Mouse (Mus musculus) stomach, postnatal 0 days (tissue): Measurements from ENCODE around the gene Larp7. TPM values are rescaled to one million over a fixed set of nuclear protein-coding genes. Genes with fewer than 3 reads are reported as not detected.

ENCODE experiments used
- ATAC-seq: fragments of 200-750 bp; cut with Nextera tagmentation; 2 replicates; pipeline ENCODE4 v1.8.0; 2017; ENCODE audit not compliant: low FRiP score, low TSS enrichment
- DNase-seq: peaks from one replicate; pipeline ENCODE4 v3.0.0-alpha.2; 2016; ENCODE audit warnings: low spot score
- H3K27ac ChIP-seq: fragments of 300-500 bp; sonication (generic); replicated peaks from 2 replicates; pipeline ENCODE4 v1.5.1; 2014; ENCODE audit warnings: mild to moderate bottlenecking, control low read depth
- H3K27me3 ChIP-seq: fragments of 300-500 bp; sonication (generic); 2 replicates; pipeline ENCODE4 v1.6.1; 2014; ENCODE audit warnings: low read length; ENCODE audit not compliant: control insufficient read depth, insufficient read depth
- H3K36me3 ChIP-seq: fragments of 300-500 bp; sonication (generic); 2 replicates; pipeline ENCODE4 v1.6.1; 2014; ENCODE audit warnings: low read length, mixed read lengths; ENCODE audit not compliant: control insufficient read depth, insufficient read depth
- H3K4me1 ChIP-seq: fragments of 300-500 bp; sonication (generic); replicated peaks from 2 replicates; pipeline ENCODE4 v1.6.1; 2014; ENCODE audit warnings: antibody characterized with exemption; ENCODE audit not compliant: control insufficient read depth, insufficient read depth
- H3K4me2 ChIP-seq: fragments of 300-500 bp; sonication (generic); replicated peaks from 2 replicates; pipeline ENCODE4 v1.6.1; 2014; ENCODE audit warnings: low read depth, mild to moderate bottlenecking, control low read depth, moderate library complexity
- H3K4me3 ChIP-seq: fragments of 300-500 bp; sonication (generic); 2 replicates; pipeline ENCODE4 v1.5.1; 2014; ENCODE audit warnings: low read depth, low read length, control low read depth
- H3K9ac ChIP-seq: fragments of 300-500 bp; sonication (generic); 2 replicates; pipeline ENCODE4 v1.6.1; 2014; ENCODE audit warnings: mild to moderate bottlenecking, low read length, control low read depth, mixed read lengths
- H3K9me3 ChIP-seq: fragments of 300-500 bp; sonication (generic); 2 replicates; pipeline ENCODE4 v1.6.1; 2016; ENCODE audit warnings: low read length; ENCODE audit not compliant: control insufficient read depth
- CTCF ChIP-seq: IDR thresholded peaks from 2 replicates; pipeline ENCODE4 v1.5.1; 2016; ENCODE audit warnings: antibody characterized with exemption, low read depth, mild to moderate bottlenecking, moderate library complexity
- EP300 ChIP-seq: optimal IDR thresholded peaks from 2 replicates; pipeline ENCODE3; 2016; ENCODE audit warnings: antibody characterized with exemption
- WGBS: fragments of 180-500 bp; shearing (Covaris S2); extraction: QIAGEN DNeasy Blood & Tissue Kit; methylation state at CpG from one replicate; pipeline ENCODE4 v1.1.7; 2014; 5-methylcytosine and 5-hydroxymethylcytosine counted together
- polyA plus RNA-seq: library from polyadenylated mRNA; unstranded; fragments of >200 nt; fragmentation: Nextera tagmentation; extraction: Ambion mirVana; gene quantifications from 2 replicates; pipeline ENCODE4 v1.2.1, GENCODE M21; 2015

Larp7 gene
- polyA plus RNA-seq, 1 experiment from 2014 or later, result 23.3 TPM

DNA sequence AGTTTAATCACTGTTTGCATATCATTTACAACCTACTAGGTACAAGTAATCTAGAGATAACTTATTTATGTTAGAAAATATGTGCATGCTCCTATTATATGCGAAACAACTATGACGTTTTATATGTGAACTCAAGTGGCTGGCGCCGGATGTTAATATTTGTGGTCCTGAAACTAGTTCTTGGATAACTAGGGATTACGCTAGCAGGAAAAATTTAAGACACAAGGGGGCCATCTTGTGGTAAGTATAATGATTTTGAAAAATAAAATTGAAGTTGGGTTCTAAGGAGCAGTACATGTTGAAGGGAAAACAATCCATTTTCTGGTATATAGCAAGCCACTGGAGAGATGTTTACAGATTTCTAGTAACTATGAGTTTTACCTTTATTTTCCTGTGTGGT lies 1.6 kb upstream of the Larp7 start:
- H3K4me3 ChIP-seq, result peak overlapping the region; percentile 12; the same call in 1 of the 2 replicates
- no peak overlapping the region for H3K9ac ChIP-seq
- no peaks in the 10 kb centered on the region for H3K4me1 ChIP-seq
- WGBS, result 23% methylated on average over 5 of the region's 5 CpGs
- H3K4me2 ChIP-seq, result peak overlapping the region; percentile 77; the same call in 1 of the 2 replicates
- TF ChIP-seq EP300 (no peak), CTCF (peak; percentile 63)
- no peak for DNase-seq
- no peaks in the 10 kb centered on the region for H3K9me3 ChIP-seq
- no peaks in the 10 kb centered on the region for H3K27me3 ChIP-seq
- ATAC-seq, result no peak
- 0 out of 2 replicates have a peak, but pooled peaks cover 2% of the 10 kb centered on the region for H3K36me3 ChIP-seq
- no peak overlapping the region for H3K27ac ChIP-seq

GRCm38 (mm10) chr3:127553720-127554043 lies 533 bp upstream of the Larp7 start:
- peak overlapping the region; percentile 53; the same call in 1 of the 2 replicates for H3K27ac ChIP-seq

DNA sequence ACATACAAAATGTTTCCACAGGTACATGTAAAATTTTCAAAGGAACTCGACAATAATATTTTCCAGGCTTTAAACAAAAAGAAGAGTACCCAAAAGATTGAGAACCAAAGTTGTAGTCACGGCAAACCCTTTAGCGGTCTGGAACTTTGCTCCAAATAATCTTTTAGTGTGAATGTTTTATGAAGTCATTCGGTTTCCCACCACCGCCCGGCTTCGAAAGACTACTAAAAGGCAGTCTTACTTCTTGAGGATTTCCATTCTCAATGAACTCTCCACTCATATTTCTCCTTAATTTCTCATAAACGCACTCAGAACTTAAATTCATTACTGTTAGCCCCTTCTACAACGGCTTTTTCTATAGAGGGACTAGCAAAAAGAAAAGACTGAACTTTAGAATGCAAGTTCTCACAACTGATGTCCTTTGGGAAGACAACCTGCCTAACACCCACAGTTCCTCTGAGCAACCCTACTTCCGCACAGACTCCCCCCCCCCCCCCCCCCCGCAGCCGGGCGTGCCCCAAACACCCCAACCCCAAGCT lies 646 bp downstream of the Larp7 start:
- no peaks in the 10 kb centered on the region for H3K9me3 ChIP-seq
- H3K4me2 ChIP-seq, result peak overlapping the region; percentile 48
- H3K4me1 ChIP-seq, result no peaks in the 10 kb centered on the region
- H3K27ac ChIP-seq, result peak overlapping the region; percentile 93; the same call in 1 of the 2 replicates
- H3K36me3 ChIP-seq, result 0 out of 2 replicates have a peak, but pooled peaks cover 2% of the 10 kb centered on the region
- no peak for ATAC-seq
- TF ChIP-seq EP300 (no peak), CTCF (no peak)
- no peaks in the 10 kb centered on the region for H3K27me3 ChIP-seq
- peak overlapping the region; percentile 81 for H3K4me3 ChIP-seq
- 3% methylated on average over 9 of the region's 13 CpGs for WGBS
- H3K9ac ChIP-seq, result peak overlapping the region; percentile 71
- DNase-seq, result no peak

More at GRCm38 (mm10) chr3:127553720-127554043, 533 bp upstream of the Larp7 start:
- no peak for TF ChIP-seq EP300
- TF ChIP-seq CTCF, result no peak
- Histone ChIP-seq H3K36me3 (0 out of 2 replicates have a peak, but pooled peaks cover 2% of the 10 kb centered on the region), H3K4me1 (no peaks in the 10 kb centered on the region), H3K4me2 (peak overlapping the region; percentile 77), H3K9ac (peak overlapping the region; percentile 61), H3K9me3 (no peaks in the 10 kb centered on the region), H3K27me3 (no peaks in the 10 kb centered on the region), H3K4me3 (peak overlapping the region; percentile 81)
- 1% methylated on average over 4 of the region's 4 CpGs for WGBS
- DNase-seq (no peak), ATAC-seq (no peak)

- DNase-seq (peak; percentile 42), ATAC-seq (no peak)
- Histone ChIP-seq H3K4me3 (no peak overlapping the region), H3K27ac (no peak overlapping the region), H3K9me3 (no peaks in the 10 kb centered on the region), H3K4me2 (no peak overlapping the region), H3K4me1 (no peaks in the 10 kb centered on the region), H3K36me3 (no peaks in the 10 kb centered on the region), H3K27me3 (no peaks in the 10 kb centered on the region), H3K9ac (no peak overlapping the region)
- 53% methylated on average over 5 of the region's 5 CpGs for WGBS
- no peak for TF ChIP-seq EP300
- peak; percentile 71 for TF ChIP-seq CTCF
These were observed 5.3 kb downstream of the Larp7 start for GRCm38 (mm10) chr3:127547882-127548281.

DNA sequence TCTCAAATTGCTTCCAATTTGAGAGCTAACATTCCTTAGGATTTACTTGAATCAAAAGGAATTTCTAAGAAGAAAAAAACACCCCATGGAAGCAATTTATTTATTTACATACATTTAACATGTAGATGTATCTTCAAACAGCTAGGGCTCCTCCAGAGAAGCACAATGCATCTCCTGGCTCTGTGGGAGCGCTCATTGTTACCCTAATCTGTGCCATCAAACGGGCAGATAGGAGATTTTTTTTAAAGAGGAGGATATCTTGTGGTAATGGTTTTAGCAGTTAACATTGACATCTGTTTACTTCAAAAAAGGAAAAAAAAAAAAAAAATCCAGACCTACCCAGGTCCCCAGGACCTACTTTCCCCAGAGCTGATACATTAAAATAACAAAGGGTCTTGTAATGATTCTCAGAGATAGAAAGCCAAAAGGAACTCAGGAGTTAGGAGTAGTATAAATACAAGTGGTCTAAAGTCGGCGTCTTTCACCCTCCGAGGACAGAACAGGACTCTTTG lies 8.5 kb downstream of the Larp7 start:
- TF ChIP-seq CTCF, result no peak
- TF ChIP-seq EP300, result no peak
- Histone ChIP-seq H3K4me3 (no peak overlapping the region), H3K27ac (no peak overlapping the region), H3K4me2 (no peak overlapping the region), H3K27me3 (no peaks in the 10 kb centered on the region), H3K4me1 (no peaks in the 10 kb centered on the region), H3K9ac (no peak overlapping the region), H3K9me3 (no peaks in the 10 kb centered on the region), H3K36me3 (no peaks in the 10 kb centered on the region)
- ATAC-seq (no peak), DNase-seq (no peak)
- 42% methylated on average over 5 of the region's 5 CpGs for WGBS

DNA sequence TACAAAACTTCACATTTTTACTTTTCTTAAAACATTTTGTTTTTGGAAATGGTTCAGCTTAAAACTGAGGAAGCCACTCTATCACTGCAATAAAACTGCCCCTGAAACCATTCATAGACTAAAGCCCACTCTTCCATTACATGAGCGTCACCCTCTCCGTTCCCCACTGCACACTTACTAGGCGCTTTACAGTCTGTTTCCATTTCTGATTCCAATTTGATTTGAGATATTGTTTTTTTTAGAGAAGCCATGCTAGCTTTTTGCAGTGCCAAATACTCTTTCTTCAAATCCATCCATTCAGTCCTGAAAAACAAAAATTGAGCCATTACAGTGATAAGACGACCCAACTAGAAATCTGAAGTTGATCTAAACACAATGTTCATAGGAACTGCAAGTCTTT lies 9.2 kb downstream of the Larp7 start:
- TF ChIP-seq CTCF (no peak), EP300 (no peak)
- DNase-seq (no peak), ATAC-seq (no peak)
- 77% methylated on average over 4 of the region's 4 CpGs for WGBS
- Histone ChIP-seq H3K9ac (no peak overlapping the region), H3K27me3 (no peaks in the 10 kb centered on the region), H3K4me2 (no peak overlapping the region), H3K4me1 (no peaks in the 10 kb centered on the region), H3K4me3 (no peak overlapping the region), H3K27ac (no peak overlapping the region), H3K36me3 (no peaks in the 10 kb centered on the region), H3K9me3 (no peaks in the 10 kb centered on the region)
